Mouse (Mus musculus) midbrain, embryonic 11.5 days (tissue): ENCODE measurements around the gene Sct. TPM values are rescaled to one million over a fixed set of nuclear protein-coding genes. Genes with fewer than 3 reads are reported as not detected.

Experiments used
- ATAC-seq: fragments of 200-750 bp; cut with Nextera tagmentation; 2 replicates; pipeline ENCODE4 v1.8.0; 2017; ENCODE audit warnings: moderate TSS enrichment, moderate library complexity; ENCODE audit not compliant: low FRiP score
- DNase-seq: peaks from one replicate; pipeline ENCODE4 v3.0.0; 2015; ENCODE audit warnings: low spot score; ENCODE audit errors: missing footprints
- H3K27ac ChIP-seq: fragments of 300-500 bp; sonication (generic); 2 replicates; pipeline ENCODE4 v1.5.1; 2014; ENCODE audit warnings: low read depth, low read length
- H3K27me3 ChIP-seq: fragments of 300-500 bp; sonication (generic); 2 replicates; pipeline ENCODE4 v1.6.1; 2014; ENCODE audit warnings: mild to moderate bottlenecking, low read length, moderate library complexity, mixed read lengths; ENCODE audit not compliant: control insufficient read depth, insufficient read depth
- H3K36me3 ChIP-seq: fragments of 300-500 bp; sonication (generic); 2 replicates; pipeline ENCODE4 v1.6.1; 2014; ENCODE audit warnings: mild to moderate bottlenecking, low read length, moderate library complexity, mixed read lengths; ENCODE audit not compliant: control insufficient read depth, insufficient read depth
- H3K4me1 ChIP-seq: fragments of 300-500 bp; sonication (generic); 2 replicates; pipeline ENCODE4 v1.6.1; 2014; ENCODE audit warnings: low read length; ENCODE audit not compliant: control insufficient read depth, insufficient read depth
- H3K4me2 ChIP-seq: fragments of 300-500 bp; sonication (generic); 2 replicates; pipeline ENCODE4 v1.6.1; 2014; ENCODE audit warnings: mild to moderate bottlenecking, moderate library complexity
- H3K4me3 ChIP-seq: fragments of 300-500 bp; sonication (generic); 2 replicates; pipeline ENCODE4 v1.5.1; 2014; ENCODE audit warnings: low read depth, low read length
- H3K9ac ChIP-seq: fragments of 300-500 bp; sonication (generic); 2 replicates; pipeline ENCODE4 v1.6.1; 2014; ENCODE audit warnings: low read length
- H3K9me3 ChIP-seq: fragments of 300-500 bp; sonication (generic); 2 replicates; pipeline ENCODE4 v1.6.1; 2016; ENCODE audit warnings: low read length; ENCODE audit not compliant: control insufficient read depth
- WGBS: fragments of 180-500 bp; shearing (Covaris S2); extraction: QIAGEN DNeasy Blood & Tissue Kit; methylation state at CpG from one replicate; pipeline ENCODE4 v1.1.7; 2014; 5-methylcytosine and 5-hydroxymethylcytosine counted together
- polyA plus RNA-seq: library from polyadenylated mRNA; unstranded; fragments of >200 nt; fragmentation: Nextera tagmentation; extraction: Ambion mirVana; gene quantifications from 2 replicates; pipeline ENCODE4 v1.2.1, GENCODE M21; 2014

The Sct gene
- 1.1 TPM in 2 replicates for polyA plus RNA-seq

- H3K36me3 ChIP-seq, result no peaks in the 10 kb centered on the region
- peak within 1 kb of the TSS; percentile 57 for H3K9ac ChIP-seq
- peak within 1 kb of the TSS; percentile 37 for H3K4me3 ChIP-seq
- peaks cover 5% of the 10 kb centered on the region for H3K4me1 ChIP-seq
- DNase-seq (peak; percentile 94), ATAC-seq (peak; percentile 70)
- peaks cover 7% of the 10 kb centered on the region for H3K27me3 ChIP-seq
- 3% methylated on average over 46 of the region's 46 CpGs for WGBS
- no peak within 1 kb of the TSS for H3K27ac ChIP-seq
- H3K9me3 ChIP-seq, result no peaks in the 10 kb centered on the region
- peak within 1 kb of the TSS; percentile 82 for H3K4me2 ChIP-seq
These were observed at the start of gene Sct for GRCm38 (mm10) chr7:141278766-141279590. Sct (minus strand) TSS chr7:141279133.

- Histone ChIP-seq H3K4me2 (peak overlapping the region; percentile 97), H3K9ac (peak overlapping the region; percentile 93), H3K27me3 (no peaks in the 10 kb centered on the region), H3K27ac (peak overlapping the region; percentile 96), H3K4me3 (peak overlapping the region; percentile 61), H3K9me3 (no peaks in the 10 kb centered on the region), H3K36me3 (peaks cover 7% of the 10 kb centered on the region), H3K4me1 (peaks cover 24% of the 10 kb centered on the region)
- DNase-seq (peak; percentile 92), ATAC-seq (peak; percentile 27)
- 20% methylated on average over 24 of the region's 24 CpGs for whole genome bisulfite sequencing
These were observed 49.5 kb upstream of the Sct start for GRCm38 (mm10) chr7:141328373-141328990.

GRCm38 (mm10) chr7:141327469-141328372, 48.8 kb upstream of the Sct start, which contains the start of the genes Deaf1 and Tmem80:
Deaf1 (minus strand) TSS chr7:141327690.
Tmem80 (plus strand) TSS chr7:141327739.
- H3K27ac ChIP-seq, result peak within 1 kb of the TSS; percentile 96
- DNase-seq (peak; percentile 99), ATAC-seq (peak; percentile 95)
- no peaks in the 10 kb centered on the region for H3K9me3 ChIP-seq
- H3K4me1 ChIP-seq, result peaks cover 24% of the 10 kb centered on the region
- H3K4me2 ChIP-seq, result peak within 1 kb of the TSS; percentile 97
- under 1% methylated on average over 104 of the region's 105 CpGs for WGBS
- H3K36me3 ChIP-seq, result peaks cover 2% of the 10 kb centered on the region
- peak within 1 kb of the TSS; percentile 93 for H3K9ac ChIP-seq
- no peaks in the 10 kb centered on the region for H3K27me3 ChIP-seq
- peak within 1 kb of the TSS; percentile 61 for H3K4me3 ChIP-seq

GRCm38 (mm10) chr7:141326546-141327446, 47.9 kb upstream of the Sct start:
- peak; percentile 85 for DNase-seq
- Histone ChIP-seq H3K9me3 (no peaks in the 10 kb centered on the region), H3K36me3 (peaks cover 11% of the 10 kb centered on the region), H3K27me3 (no peaks in the 10 kb centered on the region), H3K27ac (peak overlapping the region; percentile 96), H3K4me3 (peak overlapping the region; percentile 61), H3K4me2 (peak overlapping the region; percentile 97), H3K9ac (peak overlapping the region; percentile 93), H3K4me1 (peaks cover 24% of the 10 kb centered on the region)
- 7% methylated on average over 29 of the region's 35 CpGs for WGBS
- ATAC-seq, result peak; percentile 48

GRCm38 (mm10) chr7:141324686-141325085, 45.8 kb upstream of the Sct start:
- ATAC-seq (no peak), DNase-seq (no peak)
- no peak overlapping the region for H3K4me3 ChIP-seq
- WGBS, result 78% methylated on average over 1 of the region's 1 CpGs
- H3K27me3 ChIP-seq, result no peaks in the 10 kb centered on the region
- peaks cover 24% of the 10 kb centered on the region for H3K4me1 ChIP-seq
- no peaks in the 10 kb centered on the region for H3K9me3 ChIP-seq
- H3K36me3 ChIP-seq, result peaks cover 19% of the 10 kb centered on the region
- no peak overlapping the region for H3K27ac ChIP-seq
- no peak overlapping the region for H3K9ac ChIP-seq
- H3K4me2 ChIP-seq, result no peak overlapping the region

GRCm38 (mm10) chr7:141319446-141319845, 40.5 kb upstream of the Sct start:
- 82% methylated on average over 2 of the region's 2 CpGs for WGBS
- no peak for ATAC-seq
- H3K36me3 ChIP-seq, result peaks cover 43% of the 10 kb centered on the region

GRCm38 (mm10) chr7:141317619-141318132, 38.7 kb upstream of the Sct start:
- no peak overlapping the region for H3K9ac ChIP-seq
- H3K9me3 ChIP-seq, result no peaks in the 10 kb centered on the region
- no peak overlapping the region for H3K4me2 ChIP-seq
- H3K27me3 ChIP-seq, result no peaks in the 10 kb centered on the region
- peaks cover 46% of the 10 kb centered on the region for H3K36me3 ChIP-seq
- ATAC-seq (no peak), DNase-seq (no peak)
- no peaks in the 10 kb centered on the region for H3K4me1 ChIP-seq
- WGBS, result 84% methylated on average over 1 of the region's 1 CpGs
- H3K4me3 ChIP-seq, result no peak overlapping the region
- no peak overlapping the region for H3K27ac ChIP-seq

More at GRCm38 (mm10) chr7:141319446-141319845, 40.5 kb upstream of the Sct start:
- Histone ChIP-seq H3K9me3 (no peaks in the 10 kb centered on the region), H3K27ac (no peak overlapping the region), H3K4me3 (no peak overlapping the region), H3K4me1 (peaks cover under 1% of the 10 kb centered on the region; the same call in 1 of the 2 replicates), H3K27me3 (no peaks in the 10 kb centered on the region), H3K4me2 (no peak overlapping the region), H3K9ac (no peak overlapping the region)
- no peak for DNase-seq

GRCm38 (mm10) chr7:141315974-141316373, 37.0 kb upstream of the Sct start:
- Histone ChIP-seq H3K4me1 (no peaks in the 10 kb centered on the region), H3K9ac (no peak overlapping the region), H3K27ac (no peak overlapping the region), H3K36me3 (peaks cover 41% of the 10 kb centered on the region), H3K4me2 (no peak overlapping the region), H3K27me3 (no peaks in the 10 kb centered on the region), H3K4me3 (no peak overlapping the region), H3K9me3 (no peaks in the 10 kb centered on the region)
- ATAC-seq (no peak), DNase-seq (no peak)
- WGBS, result 81% methylated on average over 5 of the region's 5 CpGs
